Mouse (Mus musculus) forebrain, embryonic 16.5 days (tissue): Measurements from ENCODE around the gene Upb1. TPM values are rescaled to one million over a fixed set of nuclear protein-coding genes. Genes with fewer than 3 reads are reported as not detected.
"Not testable (repeated sequence)": the region's sequence is repeated elsewhere in the genome, so short reads cannot be mapped to it uniquely, and the experiment has no call there.

ENCODE experiments used
- ATAC-seq: fragments of 200-750 bp; cut with Nextera tagmentation; 2 replicates; pipeline ENCODE4 v1.8.0; 2017; ENCODE audit warnings: mild to moderate bottlenecking, moderate library complexity
- H3K27ac ChIP-seq: fragments of 300-500 bp; sonication (generic); 2 replicates; pipeline ENCODE4 v1.5.1; 2014; ENCODE audit warnings: low read length, control low read depth
- H3K27me3 ChIP-seq: fragments of 300-500 bp; sonication (generic); replicated peaks from 2 replicates; pipeline ENCODE4 v1.6.1; 2014; ENCODE audit warnings: low read length; ENCODE audit not compliant: control insufficient read depth, insufficient read depth
- H3K36me3 ChIP-seq: fragments of 300-500 bp; sonication (generic); 2 replicates; pipeline ENCODE4 v1.6.1; 2014; ENCODE audit not compliant: control insufficient read depth, insufficient read depth
- H3K4me1 ChIP-seq: fragments of 300-500 bp; sonication (generic); replicated peaks from 2 replicates; pipeline ENCODE4 v1.6.1; 2014; ENCODE audit warnings: low read length; ENCODE audit not compliant: control insufficient read depth, insufficient read depth
- H3K4me2 ChIP-seq: fragments of 300-500 bp; sonication (generic); 2 replicates; pipeline ENCODE4 v1.6.1; 2014; ENCODE audit warnings: mild to moderate bottlenecking, low read length, control low read depth
- H3K4me3 ChIP-seq: fragments of 300-500 bp; sonication (generic); replicated peaks from 2 replicates; pipeline ENCODE4 v1.5.1; 2014; ENCODE audit warnings: mild to moderate bottlenecking, low read length, control low read depth
- H3K9ac ChIP-seq: fragments of 300-500 bp; sonication (generic); replicated peaks from 2 replicates; pipeline ENCODE4 v1.6.1; 2014; ENCODE audit warnings: low read depth, low read length, control low read depth
- H3K9me3 ChIP-seq: fragments of 300-500 bp; sonication (generic); 2 replicates; pipeline ENCODE4 v1.6.1; 2016; ENCODE audit warnings: low read length; ENCODE audit not compliant: control insufficient read depth
- WGBS: fragments of 180-500 bp; shearing (Covaris S2); extraction: QIAGEN DNeasy Blood & Tissue Kit; methylation state at CpG from one replicate; pipeline ENCODE4 v1.1.7; 2014; 5-methylcytosine and 5-hydroxymethylcytosine counted together
- polyA plus RNA-seq: library from polyadenylated mRNA; unstranded; fragments of >200 nt; fragmentation: Nextera tagmentation; extraction: Ambion mirVana; gene quantifications from 2 replicates; pipeline ENCODE4 v1.2.1, GENCODE M21; 2015

Gene Upb1
- polyA plus RNA-seq, 1 experiment from 2014 or later: 0.10 TPM

DNA sequence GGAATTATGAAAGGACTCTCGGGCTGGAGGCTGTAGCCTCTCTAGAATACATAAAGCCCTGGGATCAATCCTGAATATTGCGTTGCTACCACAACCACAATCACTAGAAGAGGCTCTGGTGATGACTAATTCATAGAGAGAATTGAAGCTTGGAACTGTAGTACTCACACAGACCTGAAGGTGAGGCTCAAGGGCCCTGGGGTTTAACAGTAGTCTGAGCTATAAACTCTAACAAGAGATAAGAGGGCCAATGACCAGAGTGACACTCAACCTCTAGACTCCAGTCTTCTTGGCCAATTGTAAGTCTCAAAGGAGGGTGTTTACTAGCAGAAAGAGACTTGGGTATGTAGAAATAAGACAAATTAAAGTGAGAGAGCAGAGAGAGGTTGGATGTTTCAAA lies 10.8 kb upstream of the Upb1 start:
- H3K9ac ChIP-seq: no peak overlapping the region
- no peak overlapping the region for H3K27ac ChIP-seq
- 67% methylated on average over 2 of the region's 2 CpGs for WGBS
- no peaks in the 10 kb centered on the region for H3K27me3 ChIP-seq
- H3K4me1 ChIP-seq: no peaks in the 10 kb centered on the region
- no peak for ATAC-seq
- no peak overlapping the region for H3K4me3 ChIP-seq
- H3K4me2 ChIP-seq: no peak overlapping the region
- H3K36me3 ChIP-seq: no peaks in the 10 kb centered on the region
- no peaks in the 10 kb centered on the region for H3K9me3 ChIP-seq

DNA sequence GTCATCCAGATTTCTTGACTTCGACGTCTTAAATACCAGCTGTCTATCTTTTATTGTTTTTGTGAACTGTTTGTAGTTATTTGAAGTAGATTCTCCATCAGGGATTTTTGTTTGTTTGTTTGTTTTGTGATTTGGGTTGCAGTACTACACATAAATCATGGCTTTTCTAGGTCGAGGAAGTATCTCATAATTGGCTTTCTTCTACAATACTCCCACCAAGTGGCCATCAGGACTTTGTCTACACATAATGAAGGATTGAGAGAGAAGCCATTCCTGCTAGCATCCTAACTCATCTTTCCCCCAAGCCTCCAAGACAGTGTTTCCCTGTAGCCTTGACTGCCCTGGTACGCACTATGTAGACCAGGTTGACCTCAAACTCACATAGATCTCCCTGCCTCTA lies 10.1 kb upstream of the Upb1 start:
- Histone ChIP-seq H3K4me3 (no peak overlapping the region), H3K9ac (no peak overlapping the region), H3K27me3 (no peaks in the 10 kb centered on the region), H3K27ac (no peak overlapping the region), H3K4me1 (no peaks in the 10 kb centered on the region), H3K4me2 (no peak overlapping the region), H3K9me3 (no peaks in the 10 kb centered on the region), H3K36me3 (no peaks in the 10 kb centered on the region)
- ATAC-seq: no peak
- 80% methylated on average over 4 of the region's 4 CpGs for WGBS

DNA sequence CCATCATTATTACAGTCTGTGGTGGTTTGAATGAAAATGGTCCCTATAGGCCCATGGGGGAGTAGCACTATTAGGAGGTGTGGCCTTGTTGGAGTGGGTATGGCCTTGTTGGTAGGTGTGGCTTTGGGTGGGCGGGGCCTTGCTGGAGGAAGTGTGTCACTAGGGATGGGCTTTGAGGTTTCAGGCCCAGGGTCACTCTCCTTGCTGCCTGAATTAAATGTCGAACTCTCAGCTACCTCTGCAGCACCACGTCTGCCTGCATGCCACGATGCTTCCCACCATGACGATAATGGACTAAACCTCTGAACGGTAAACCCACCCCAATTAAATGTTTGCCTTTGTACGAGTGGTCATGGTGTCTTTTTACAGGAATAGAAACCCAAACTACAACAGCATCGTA lies 6.1 kb upstream of the Upb1 start:
- Histone ChIP-seq H3K4me3 (no peak overlapping the region), H3K36me3 (no peaks in the 10 kb centered on the region), H3K27ac (no peak overlapping the region), H3K4me1 (peaks cover 4% of the 10 kb centered on the region), H3K27me3 (no peaks in the 10 kb centered on the region), H3K9me3 (no peaks in the 10 kb centered on the region), H3K9ac (no peak overlapping the region), H3K4me2 (no peak overlapping the region)
- no peak for ATAC-seq
- 85% methylated on average over 8 of the region's 8 CpGs for WGBS

DNA sequence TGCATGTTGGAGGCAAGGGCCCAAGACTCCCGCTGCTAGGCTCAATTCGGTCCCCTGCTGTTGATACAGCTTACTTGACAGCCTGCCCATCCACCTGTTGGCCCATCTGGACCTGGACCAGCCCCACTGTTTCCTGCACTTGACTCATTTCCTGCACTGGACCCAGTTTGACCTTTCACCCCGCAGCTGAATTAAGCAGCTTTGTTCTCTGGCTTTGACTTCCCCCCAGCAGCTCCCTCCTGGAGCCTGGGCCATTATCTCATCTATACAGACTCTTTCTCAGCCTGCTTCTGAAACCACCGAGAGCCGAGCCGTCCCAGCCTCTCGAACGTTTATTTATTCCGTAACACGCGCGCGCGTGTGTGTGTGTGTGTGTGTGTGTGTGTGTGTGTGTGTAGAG lies 3.9 kb upstream of the Upb1 start:
- no peak for ATAC-seq
- Histone ChIP-seq H3K9ac (no peak overlapping the region), H3K4me3 (no peak overlapping the region), H3K4me1 (peaks cover 4% of the 10 kb centered on the region), H3K27ac (no peak overlapping the region), H3K4me2 (no peak overlapping the region), H3K36me3 (no peaks in the 10 kb centered on the region), H3K27me3 (no peaks in the 10 kb centered on the region), H3K9me3 (no peaks in the 10 kb centered on the region)
- WGBS: 46% methylated on average over 14 of the region's 14 CpGs

DNA sequence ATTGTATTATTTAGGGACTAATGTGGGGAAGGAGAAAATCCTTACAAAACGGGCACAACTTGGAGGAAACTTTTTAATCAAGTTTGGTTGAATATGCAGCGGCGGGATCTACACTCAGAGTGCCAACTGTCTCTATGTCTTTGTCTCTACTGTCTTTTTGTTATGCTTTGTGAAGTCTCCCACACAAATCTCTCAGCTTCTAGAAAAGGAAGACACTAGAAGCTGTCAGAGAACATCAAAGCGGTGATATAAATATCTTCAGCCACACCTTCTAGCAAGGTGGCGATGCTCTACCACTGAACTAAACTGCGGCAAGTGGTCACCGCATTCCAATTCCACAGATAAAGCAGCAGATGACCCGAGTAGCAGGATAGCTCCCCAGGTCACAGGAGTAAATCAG lies 5.0 kb downstream of the Upb1 start:
- Histone ChIP-seq H3K9ac (no peak overlapping the region), H3K9me3 (no peaks in the 10 kb centered on the region), H3K4me1 (no peaks in the 10 kb centered on the region; the same call in 1 of the 2 replicates), H3K27me3 (no peaks in the 10 kb centered on the region), H3K4me2 (no peak overlapping the region), H3K36me3 (no peaks in the 10 kb centered on the region), H3K27ac (no peak overlapping the region), H3K4me3 (no peak overlapping the region)
- WGBS: 91% methylated on average over 8 of the region's 8 CpGs
- no peak for ATAC-seq

DNA sequence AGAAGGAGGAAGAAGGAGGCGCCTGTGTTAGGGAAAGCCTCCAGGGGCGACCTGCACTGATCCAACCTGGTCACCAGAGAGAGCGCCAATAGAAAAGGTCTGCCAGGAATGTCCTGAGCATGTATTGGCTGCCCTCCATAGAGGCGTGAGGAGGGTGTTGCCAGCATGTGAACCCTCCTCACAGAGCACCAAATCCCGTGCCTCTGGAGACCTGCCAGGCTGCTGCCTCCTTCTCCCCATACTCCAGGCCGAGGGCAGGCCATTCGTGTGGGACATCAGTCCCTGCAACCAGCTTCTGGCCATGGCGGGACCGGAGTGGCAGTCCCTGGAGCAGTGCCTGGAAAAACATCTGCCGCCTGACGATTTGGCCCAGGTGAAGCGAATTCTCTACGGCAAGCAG lies 5.8 kb downstream of the Upb1 start:
- Histone ChIP-seq H3K4me2 (no peak overlapping the region), H3K36me3 (no peaks in the 10 kb centered on the region), H3K4me1 (no peaks in the 10 kb centered on the region; the same call in 1 of the 2 replicates), H3K27me3 (no peaks in the 10 kb centered on the region), H3K27ac (no peak overlapping the region), H3K4me3 (no peak overlapping the region), H3K9me3 (no peaks in the 10 kb centered on the region), H3K9ac (no peak overlapping the region)
- no peak for ATAC-seq
- 36% methylated on average over 13 of the region's 13 CpGs for WGBS

DNA sequence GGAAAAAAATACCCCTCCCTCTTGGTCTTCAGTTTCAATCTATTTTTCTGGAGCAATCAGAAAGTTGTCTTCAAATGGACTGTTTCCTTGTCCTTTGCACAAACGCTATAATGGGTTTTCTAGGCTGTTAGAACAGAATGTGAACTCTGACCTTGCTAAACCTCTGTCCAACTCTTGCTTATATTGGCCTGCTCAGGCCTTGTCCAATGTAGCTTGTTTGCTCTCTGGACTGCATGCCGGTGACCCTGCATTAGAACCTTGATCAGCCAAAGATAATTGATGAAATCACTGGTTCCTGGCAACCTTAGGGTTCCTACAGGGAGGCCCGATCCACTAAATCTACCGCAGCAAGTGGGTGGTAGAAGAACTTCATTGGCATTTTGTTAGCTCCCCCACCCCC lies 6.8 kb downstream of the Upb1 start:
- ATAC-seq: no peak
- 85% methylated on average over 4 of the region's 4 CpGs for WGBS

DNA sequence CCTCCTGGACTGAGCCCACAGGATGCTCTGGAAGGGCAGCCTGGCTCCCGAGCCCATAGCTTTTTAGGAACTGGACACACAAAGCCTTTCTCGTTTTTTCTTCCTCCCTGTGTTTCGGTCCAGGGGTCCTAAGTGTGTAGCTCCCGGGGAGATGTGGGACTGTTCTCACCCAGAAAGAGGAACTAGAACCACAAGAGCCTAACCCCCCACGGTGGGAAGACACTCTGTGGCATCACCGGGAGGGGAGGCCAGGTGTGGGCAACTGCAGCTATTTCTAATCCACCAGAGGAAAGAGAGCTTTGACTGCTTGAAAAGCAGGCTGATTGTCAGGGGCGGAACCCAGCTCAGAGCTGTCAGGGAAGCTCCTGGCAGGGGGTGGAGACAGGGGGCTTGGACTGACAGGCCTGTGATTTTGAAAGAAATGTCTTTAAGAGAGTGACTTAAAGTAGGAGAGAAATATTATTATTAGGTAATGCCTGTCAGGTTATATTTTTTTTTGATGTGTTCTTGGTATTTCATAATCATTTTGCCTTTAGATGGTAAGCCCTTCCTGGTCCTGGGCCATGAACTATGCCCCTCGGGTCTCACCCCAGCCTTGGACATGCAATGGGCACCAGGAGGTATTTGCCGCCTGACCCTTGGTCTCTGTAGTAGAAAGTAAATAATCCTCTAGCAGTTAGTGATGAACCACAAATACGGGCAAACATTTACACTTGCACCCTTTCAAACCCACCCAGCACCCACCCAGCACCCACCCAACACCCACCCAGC lies 10.6 kb downstream of the Upb1 start:
- ATAC-seq: peak; percentile 85

More for the DNA sequence above, 6.8 kb downstream of the Upb1 start:
- H3K27ac ChIP-seq: no peak overlapping the region
- H3K4me1 ChIP-seq: peaks cover 7% of the 10 kb centered on the region
- H3K4me3 ChIP-seq: no peak overlapping the region
- no peaks in the 10 kb centered on the region for H3K9me3 ChIP-seq
- no peak overlapping the region for H3K9ac ChIP-seq
- no peaks in the 10 kb centered on the region for H3K27me3 ChIP-seq
- H3K4me2 ChIP-seq: no peak overlapping the region
- H3K36me3 ChIP-seq: no peaks in the 10 kb centered on the region

DNA sequence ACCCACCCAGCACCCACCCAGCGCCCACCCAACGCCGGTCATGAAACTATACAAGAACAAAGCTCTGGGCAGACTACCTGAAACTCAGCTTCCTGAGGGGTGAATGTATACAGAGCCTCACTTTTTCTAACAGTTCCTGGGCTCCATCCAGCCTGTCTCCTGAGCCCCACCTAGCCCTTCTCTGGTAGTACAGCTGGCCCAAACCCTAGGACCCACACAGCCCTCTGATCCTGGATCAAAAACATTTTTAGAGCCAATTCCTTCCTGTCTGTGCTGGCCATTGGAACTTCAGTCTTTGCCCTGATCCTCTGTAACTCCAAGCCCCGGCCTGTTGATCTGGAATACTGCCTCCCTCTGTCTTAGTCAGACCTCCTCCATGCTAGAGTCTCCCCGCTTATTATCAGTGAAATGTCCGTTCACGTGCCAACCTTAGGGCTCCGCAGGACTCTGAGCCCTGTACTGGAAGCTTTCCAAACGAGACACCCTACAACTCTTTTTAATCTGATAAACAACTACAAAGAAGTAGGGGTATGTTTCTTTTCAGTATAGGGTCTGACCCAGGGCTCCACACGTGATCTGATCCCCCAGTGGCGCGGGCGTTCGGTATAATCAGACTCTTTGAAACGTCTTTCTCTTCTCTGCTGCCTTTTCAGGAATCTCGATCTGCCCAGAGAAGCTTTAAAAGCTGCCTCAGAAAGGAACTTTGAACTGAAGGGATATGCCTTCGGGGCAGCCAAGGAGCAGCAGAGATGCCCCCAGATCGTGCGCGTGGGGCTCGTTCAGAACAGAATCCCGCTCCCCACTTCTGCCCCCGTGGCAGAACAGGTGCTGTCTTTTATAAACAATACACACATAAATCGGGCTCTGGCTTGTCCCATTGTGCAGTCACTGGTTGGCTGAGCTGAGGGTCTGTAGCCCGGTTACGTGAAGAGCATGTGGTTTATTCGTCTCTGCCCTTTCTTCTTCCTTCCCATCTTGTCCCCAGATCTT lies 11.5 kb downstream of the Upb1 start:
- H3K27me3 ChIP-seq: no peaks in the 10 kb centered on the region
- no peak for ATAC-seq
- 38% methylated on average over 27 of the region's 27 CpGs for WGBS
- no peaks in the 10 kb centered on the region for H3K9me3 ChIP-seq
- no peaks in the 10 kb centered on the region for H3K36me3 ChIP-seq
- H3K27ac ChIP-seq: no peak overlapping the region
- peaks cover 9% of the 10 kb centered on the region for H3K4me1 ChIP-seq
- peak overlapping the region; percentile 39; the same call in 1 of the 2 replicates for H3K9ac ChIP-seq
- H3K4me2 ChIP-seq: peak overlapping the region; percentile 40
- no peak overlapping the region; the same call in 1 of the 2 replicates for H3K4me3 ChIP-seq

More for the DNA sequence above, 10.6 kb downstream of the Upb1 start:
- 32% methylated on average over 8 of the region's 10 CpGs for WGBS
- H3K4me3 ChIP-seq, H3K9me3 ChIP-seq, H3K27me3 ChIP-seq, H3K9ac ChIP-seq, H3K36me3 ChIP-seq, H3K4me1 ChIP-seq, H3K4me2 ChIP-seq: not testable (repeated sequence)
- H3K27ac ChIP-seq: peak overlapping the region; percentile 9; the same call in 1 of the 2 replicates
